Mouse (Mus musculus) lung, adult 2 months (tissue): ENCODE data around the gene Cdk13.

Experiments
- CTCF ChIP-seq: fragments of 200-500 bp; IDR thresholded peaks from 2 replicates; pipeline ENCODE4 v1.5.1; 2011; ENCODE audit warnings: mild to moderate bottlenecking, low read length, control low read depth; ENCODE audit not compliant: insufficient read depth
- POLR2A ChIP-seq: fragments of 200-500 bp; IDR thresholded peaks from 2 replicates; pipeline ENCODE4 v1.6.1; 2011; ENCODE audit warnings: low read depth, mild to moderate bottlenecking, control low read depth, low read length, borderline replicate concordance; ENCODE audit errors: extremely low read depth

DNA sequence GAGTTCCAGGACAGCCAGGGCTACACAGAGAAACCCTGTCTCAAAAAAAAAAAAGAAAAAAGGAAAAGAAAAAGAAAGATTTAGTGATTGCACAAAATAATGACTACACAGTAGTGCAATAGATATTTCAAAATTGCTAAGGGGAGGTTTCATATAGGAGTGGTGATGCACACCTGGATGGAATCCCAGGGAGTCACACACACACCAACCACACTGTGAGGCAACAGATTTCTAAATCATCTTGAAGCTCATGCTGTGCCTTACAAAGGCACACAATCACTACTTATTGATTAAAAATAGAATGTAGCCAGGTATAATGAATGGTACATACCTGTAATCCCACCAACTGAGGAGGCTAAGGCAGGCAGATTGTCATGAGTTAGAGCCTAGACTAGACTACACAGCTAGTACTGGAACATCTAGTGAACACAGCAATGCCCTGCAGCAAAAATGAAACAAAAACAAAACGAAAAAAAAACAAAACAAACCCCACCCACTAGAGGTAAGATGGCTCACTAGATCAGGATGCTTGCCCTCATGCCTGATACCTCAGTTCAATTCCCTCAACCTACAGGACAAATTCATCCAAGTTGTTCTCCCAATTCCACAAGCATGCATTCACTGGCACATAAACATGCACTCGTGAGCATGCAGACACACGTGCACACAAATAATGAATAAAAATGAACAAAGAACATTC is 9.0 kb downstream of the Cdk13 start:
- TF ChIP-seq CTCF: no peak
- no peak for TF ChIP-seq POLR2A
